7 mouse cellular contexts compared by ENCODE assay signal in genomic region chr11:76243811-76244546, GRCm38 (mm10). TPM values are rescaled to one million over a fixed set of nuclear protein-coding genes. Genes with fewer than 3 reads are reported as not detected.
A peak's percentile ranks its signal among the peaks of the same experiment; 100 is the strongest.
DNase-seq lines count a peak whose midpoint lies in the region; ATAC-seq and TF ChIP-seq lines count a peak whose summit lies in the region.

No protein-coding gene starts in this region.

- ATAC-seq in neural tube, embryonic 11.5 days (ENCODE audit: insufficient read depth, low FRiP score, low TSS enrichment): peak; percentile 31; the same call in 1 of the 2 replicates
- ATAC-seq in embryonic facial prominence, embryonic 13.5 days (ENCODE audit: insufficient number of reproducible peaks, insufficient read depth, low FRiP score, low TSS enrichment, low read depth): peak; percentile 33; the same call in 1 of the 2 replicates
- ATAC-seq in limb, embryonic 11.5 days (ENCODE audit: insufficient number of reproducible peaks, low FRiP score, low TSS enrichment, low read depth): no peak; the same call in 1 of the 2 replicates

- no peaks in the 10 kb centered on the region for H3K27me3 ChIP-seq in neural tube, embryonic 11.5 days (ENCODE audit: control insufficient read depth, insufficient read depth, low read length)
- H3K27me3 ChIP-seq in embryonic facial prominence, embryonic 13.5 days: no peaks in the 10 kb centered on the region
- H3K27me3 ChIP-seq in limb, embryonic 11.5 days (ENCODE audit: control insufficient read depth, insufficient read depth, low read length): no peaks in the 10 kb centered on the region
- no peaks in the 10 kb centered on the region for H3K27me3 ChIP-seq in small intestine, adult 2 months (ENCODE audit: control insufficient read depth, insufficient read depth, low read length)

- H3K4me3 ChIP-seq in neural tube, embryonic 11.5 days (ENCODE audit: low read depth, low read length): peak overlapping the region; percentile 76
- H3K4me3 ChIP-seq in embryonic facial prominence, embryonic 13.5 days: peak overlapping the region; percentile 91
- H3K4me3 ChIP-seq in limb, embryonic 11.5 days (ENCODE audit: low read depth, low read length): peak overlapping the region; percentile 89
- peak overlapping the region; percentile 97 for H3K4me3 ChIP-seq in small intestine, adult 2 months (ENCODE audit: low read depth, low read length)

- no peaks in the 10 kb centered on the region for H3K9me3 ChIP-seq in neural tube, embryonic 11.5 days (ENCODE audit: control insufficient read depth, low read length)
- H3K9me3 ChIP-seq in embryonic facial prominence, embryonic 13.5 days: no peaks in the 10 kb centered on the region
- H3K9me3 ChIP-seq in limb, embryonic 11.5 days (ENCODE audit: control insufficient read depth, low read length): no peaks in the 10 kb centered on the region

- DNase-seq in neural tube, embryonic 11.5 days (ENCODE audit: low spot score): no peak
- DNase-seq in neural tube, embryonic 10.5 days (ENCODE audit: extremely low spot score, low spot score): no peak
- no peak for DNase-seq in limb, embryonic 11.5 days (ENCODE audit: low spot score)
- DNase-seq in embryo, embryonic 11 days: no peak
- no peak for DNase-seq in adrenal gland, postnatal 36 days

- H3K27ac ChIP-seq in neural tube, embryonic 11.5 days (ENCODE audit: low read depth, low read length): no peak overlapping the region
- peak overlapping the region; percentile 62 for H3K27ac ChIP-seq in embryonic facial prominence, embryonic 13.5 days
- no peak overlapping the region for H3K27ac ChIP-seq in limb, embryonic 11.5 days (replicated peaks; ENCODE audit: low read depth, low read length)
- H3K27ac ChIP-seq in small intestine, adult 2 months (ENCODE audit: insufficient read depth, low read depth, low read length): no peak overlapping the region

- no peaks in the 10 kb centered on the region for H3K36me3 ChIP-seq in neural tube, embryonic 11.5 days (ENCODE audit: control insufficient read depth, insufficient read depth, low read length)
- H3K36me3 ChIP-seq in embryonic facial prominence, embryonic 13.5 days: peaks cover 29% of the 10 kb centered on the region
- H3K36me3 ChIP-seq in limb, embryonic 11.5 days (ENCODE audit: control insufficient read depth, insufficient read depth, low read length): peaks cover 5% of the 10 kb centered on the region; the same call in 1 of the 2 replicates
- peaks cover 19% of the 10 kb centered on the region for H3K36me3 ChIP-seq in small intestine, adult 2 months (ENCODE audit: control insufficient read depth, insufficient read depth, low read length)

- peaks cover 10% of the 10 kb centered on the region for H3K4me1 ChIP-seq in neural tube, embryonic 11.5 days (ENCODE audit: control insufficient read depth, insufficient read depth, low read length)
- peaks cover 19% of the 10 kb centered on the region for H3K4me1 ChIP-seq in embryonic facial prominence, embryonic 13.5 days
- no peaks in the 10 kb centered on the region for H3K4me1 ChIP-seq in limb, embryonic 11.5 days (ENCODE audit: control insufficient read depth, insufficient read depth, low read length)
- no peaks in the 10 kb centered on the region; the same call in 1 of the 2 replicates for H3K4me1 ChIP-seq in small intestine, adult 2 months (ENCODE audit: control insufficient read depth, insufficient read depth, insufficient read length, low read length)

- peak overlapping the region; percentile 76 for H3K9ac ChIP-seq in neural tube, embryonic 11.5 days (ENCODE audit: low read length)
- peak overlapping the region; percentile 87 for H3K9ac ChIP-seq in embryonic facial prominence, embryonic 13.5 days
- peak overlapping the region; percentile 83 for H3K9ac ChIP-seq in limb, embryonic 11.5 days (ENCODE audit: low read length)

- no peak; the same call in 1 of the 2 replicates for TF ChIP-seq POLR2A in small intestine, adult 2 months (IDR thresholded peaks at IDR 0.05; ENCODE audit: low read depth, low read length)

- 5% methylated on average over 34 of the region's 34 CpGs for WGBS in neural tube, embryonic 11.5 days
- 3% methylated on average over 34 of the region's 34 CpGs for WGBS in embryonic facial prominence, embryonic 13.5 days
- WGBS in limb, embryonic 11.5 days: 1% methylated on average over 34 of the region's 34 CpGs
- WGBS in small intestine, adult 2 months: 1% methylated on average over 34 of the region's 34 CpGs

- TF ChIP-seq CTCF in small intestine, adult 2 months (IDR thresholded peaks at IDR 0.05; ENCODE audit: extremely low read depth, insufficient read length, insufficient replicate concordance, low read depth, low read length): no peak

- peak overlapping the region; percentile 91 for H3K4me2 ChIP-seq in neural tube, embryonic 11.5 days (ENCODE audit: low read depth)
- peak overlapping the region; percentile 92 for H3K4me2 ChIP-seq in embryonic facial prominence, embryonic 13.5 days
- H3K4me2 ChIP-seq in limb, embryonic 11.5 days (ENCODE audit: low read depth, severe bottlenecking): peak overlapping the region; percentile 90

RNA-seq across cellular contexts. Expression of gene Glod4, which starts 0.5 kb away (rescaled TPM):
- 116 and 118 TPM in 2 replicates for polyA plus RNA-seq in neural tube, embryonic 11.5 days (2014; fragmentation: Nextera tagmentation; extraction: Ambion mirVana)
- 126 and 138 TPM in 2 replicates for polyA plus RNA-seq in embryonic facial prominence, embryonic 13.5 days (2015; fragmentation: Nextera tagmentation; extraction: Ambion mirVana)
- polyA plus RNA-seq in limb, embryonic 11.5 days (2014; fragmentation: Nextera tagmentation; extraction: Ambion mirVana): 136 TPM in 2 replicates
- polyA plus RNA-seq in small intestine, adult 2 months (2012; rRNA removed): 0.44 and 1.6 TPM in 2 replicates
- total RNA-seq in adrenal gland, postnatal 36 days (2021): 10 to 100 TPM; 85.0 to 87.2 TPM

RNA-seq across cellular contexts. Expression of gene Mrm3, which starts 0.5 kb away (rescaled TPM):
- 18.6 and 18.8 TPM in 2 replicates for polyA plus RNA-seq in neural tube, embryonic 11.5 days (2014; fragmentation: Nextera tagmentation; extraction: Ambion mirVana)
- polyA plus RNA-seq in embryonic facial prominence, embryonic 13.5 days (2015; fragmentation: Nextera tagmentation; extraction: Ambion mirVana): 24.9 and 25.2 TPM in 2 replicates
- polyA plus RNA-seq in limb, embryonic 11.5 days (2014; fragmentation: Nextera tagmentation; extraction: Ambion mirVana): 23.9 and 24.0 TPM in 2 replicates
- polyA plus RNA-seq in small intestine, adult 2 months (2012; rRNA removed): 2.5 and 3.1 TPM in 2 replicates
- 10 to 100 TPM; 18.8 to 21.4 TPM for total RNA-seq in adrenal gland, postnatal 36 days (2021)

RNA-seq across cellular contexts. Expression of gene Gemin4, which starts 26.5 kb away (rescaled TPM):
- 37.9 and 43.6 TPM in 2 replicates for polyA plus RNA-seq in neural tube, embryonic 11.5 days (2014; fragmentation: Nextera tagmentation; extraction: Ambion mirVana)
- 27.3 and 33.8 TPM in 2 replicates for polyA plus RNA-seq in embryonic facial prominence, embryonic 13.5 days (2015; fragmentation: Nextera tagmentation; extraction: Ambion mirVana)
- 44.5 and 55.4 TPM in 2 replicates for polyA plus RNA-seq in limb, embryonic 11.5 days (2014; fragmentation: Nextera tagmentation; extraction: Ambion mirVana)
- 2.6 and 3.7 TPM in 2 replicates for polyA plus RNA-seq in small intestine, adult 2 months (2012; rRNA removed)
- total RNA-seq in adrenal gland, postnatal 36 days (2021): 1 to 10 TPM; 8.0 to 8.9 TPM

RNA-seq across cellular contexts. Expression of gene Dbil5, which starts 26.6 kb away (rescaled TPM):
- polyA plus RNA-seq in neural tube, embryonic 11.5 days (2014; fragmentation: Nextera tagmentation; extraction: Ambion mirVana): 0.46 TPM in 1 of 2 replicates, not detected in the other
- 0.65 TPM in 1 of 2 replicates, not detected in the other for polyA plus RNA-seq in embryonic facial prominence, embryonic 13.5 days (2015; fragmentation: Nextera tagmentation; extraction: Ambion mirVana)
- polyA plus RNA-seq in limb, embryonic 11.5 days (2014; fragmentation: Nextera tagmentation; extraction: Ambion mirVana): 0.95 TPM in 1 of 2 replicates, not detected in the other
- polyA plus RNA-seq in small intestine, adult 2 months (2012; rRNA removed): not detected in 2 replicates
- not detected for total RNA-seq in adrenal gland, postnatal 36 days (2021)

Comparison
In these comparisons a context has a peak if more than half of its experiments do, and no peak if none do; other contexts are left out.
1. RNA of gene Glod4, which starts 0.5 kb away (polyA plus RNA-seq): 136 TPM in limb, embryonic 11.5 days, 126 to 138 TPM in embryonic facial prominence, embryonic 13.5 days and 116 to 118 TPM in neural tube, embryonic 11.5 days; 0.44 to 1.6 TPM in small intestine, adult 2 months; every median in the first group is over 10 times any median in the second.
2. Peak in every context shown above with its lines, with median percentiles within 50 percentile points of each other: H3K4me2 ChIP-seq, H3K4me3 ChIP-seq and H3K9ac ChIP-seq.